Mouse (Mus musculus): ENCODE data around the gene Mis12. TPM values are rescaled to one million over a fixed set of nuclear protein-coding genes. Genes with fewer than 3 reads are reported as not detected.

Gene Mis12
- polyA plus RNA-seq, 1 experiment = 4.7 TPM

DNA sequence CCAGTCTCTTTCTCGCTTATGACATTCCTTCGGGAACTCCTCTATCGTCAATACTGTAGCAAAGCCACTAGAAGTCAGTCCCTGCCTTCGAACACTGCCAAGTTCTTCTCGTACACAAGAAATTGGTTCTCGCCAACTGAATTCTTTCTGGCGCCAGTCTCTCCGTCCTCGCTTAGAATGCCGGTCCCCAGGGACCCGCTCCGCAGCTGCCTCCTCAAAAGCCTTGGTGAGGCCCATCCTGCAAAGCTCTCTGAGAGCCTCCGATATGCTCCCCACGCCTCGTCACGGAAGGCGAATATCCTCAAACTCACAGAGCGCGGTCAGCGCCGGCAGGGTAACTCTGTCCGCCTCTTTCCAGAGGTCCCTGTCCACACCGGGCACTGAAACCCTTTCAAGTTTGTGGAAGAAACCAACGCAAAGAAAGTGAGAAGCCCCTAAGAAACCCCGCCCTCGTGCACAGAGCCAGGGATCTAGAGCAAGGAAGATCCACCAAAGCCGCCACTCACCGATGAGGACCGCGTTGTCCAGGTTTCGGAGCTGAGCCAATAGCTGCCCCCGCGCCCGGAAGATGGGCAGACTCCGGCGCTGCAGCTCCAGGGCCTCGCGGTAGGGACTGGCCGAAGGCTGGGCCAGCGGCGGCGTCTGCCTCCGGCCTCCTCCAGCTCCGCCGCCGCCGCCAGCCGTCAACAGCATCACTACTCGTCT, 15.6 kb upstream of the Mis12 start:
- peaks cover 3% of the 10 kb centered on the region for H3K36me3 ChIP-seq (ENCODE audit: control insufficient read depth, insufficient read depth, low read length)
- H3K4me1 ChIP-seq (ENCODE audit: control insufficient read depth, insufficient read depth, low read length) = peaks cover 10% of the 10 kb centered on the region
- H3K4me3 ChIP-seq (ENCODE audit: control insufficient read depth, low read depth, low read length) = peak overlapping the region; percentile 97
- H3K27me3 ChIP-seq (ENCODE audit: control insufficient read depth, insufficient read depth, low read length) = no peaks in the 10 kb centered on the region
- peak overlapping the region; percentile 79 for H3K27ac ChIP-seq (ENCODE audit: control insufficient read depth, insufficient read depth, low read depth, low read length)
- no peak for TF ChIP-seq POLR2A (IDR thresholded peaks at IDR 0.05; ENCODE audit: control insufficient read depth, low read depth, low read length)
- no peak for TF ChIP-seq CTCF (IDR thresholded peaks at IDR 0.05; ENCODE audit: control insufficient read depth, insufficient read depth, insufficient replicate concordance, low read depth, low read length)

DNA sequence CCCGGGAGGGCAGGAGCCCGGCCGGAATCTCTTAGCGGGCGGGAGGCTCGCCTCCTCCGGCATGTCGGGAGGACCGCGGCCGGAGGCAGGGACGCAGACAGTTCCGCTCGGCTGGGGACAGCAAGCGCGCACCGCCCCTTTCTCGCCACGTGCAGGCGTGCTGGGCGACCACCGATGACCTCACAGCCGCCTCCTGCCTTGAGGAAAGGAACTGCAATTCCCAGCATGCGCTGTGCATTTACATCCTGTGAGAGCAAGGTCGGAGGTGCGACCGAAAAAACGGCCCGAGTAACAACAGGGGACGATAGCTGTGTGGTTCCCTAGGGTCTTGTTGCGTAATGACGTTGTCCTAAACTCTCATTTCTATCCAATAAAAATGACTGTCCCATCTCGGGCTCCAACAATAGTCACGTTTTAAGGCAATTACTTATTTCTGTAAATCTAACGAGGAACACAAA, 15.1 kb upstream of the Mis12 start, which contains the start of gene Dhx33:
TSS of gene Dhx33 (minus strand) at position 122 of the 458 bp plus-strand sequence.
- H3K27ac ChIP-seq (ENCODE audit: control insufficient read depth, insufficient read depth, low read depth, low read length) = peak within 1 kb of the TSS; percentile 79
- peaks cover under 1% of the 10 kb centered on the region; the same call in 1 of the 2 replicates for H3K36me3 ChIP-seq (ENCODE audit: control insufficient read depth, insufficient read depth, low read length)
- no peaks in the 10 kb centered on the region for H3K27me3 ChIP-seq (ENCODE audit: control insufficient read depth, insufficient read depth, low read length)
- H3K4me3 ChIP-seq (ENCODE audit: control insufficient read depth, low read depth, low read length) = peak within 1 kb of the TSS; percentile 97
- peak; percentile 22; the same call in 1 of the 2 replicates for TF ChIP-seq CTCF (IDR thresholded peaks at IDR 0.05; ENCODE audit: control insufficient read depth, insufficient read depth, insufficient replicate concordance, low read depth, low read length)
- TF ChIP-seq POLR2A (IDR thresholded peaks at IDR 0.05; ENCODE audit: control insufficient read depth, low read depth, low read length) = peak; percentile 75
- peaks cover 10% of the 10 kb centered on the region for H3K4me1 ChIP-seq (ENCODE audit: control insufficient read depth, insufficient read depth, low read length)

DNA sequence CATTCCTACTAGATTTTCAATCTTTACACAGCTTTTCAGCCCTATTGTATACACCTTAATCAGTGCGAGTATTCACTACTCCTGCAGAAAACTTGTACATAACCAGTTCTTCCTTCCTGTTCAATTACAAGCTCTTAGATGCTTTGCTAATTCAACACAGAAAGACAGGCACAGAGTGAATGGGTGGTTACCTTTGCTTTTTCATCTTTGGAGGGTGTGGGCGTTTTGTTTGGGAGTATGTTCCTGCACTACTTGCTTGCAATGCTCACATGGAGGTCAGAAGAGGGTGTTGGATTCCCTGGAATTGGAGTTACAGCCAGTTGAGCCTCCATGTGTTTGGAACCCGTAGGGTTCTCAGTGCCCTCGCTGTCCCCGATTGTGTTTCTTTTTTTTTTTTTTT, 14.4 kb upstream of the Mis12 start:
- H3K4me3 ChIP-seq (ENCODE audit: control insufficient read depth, low read depth, low read length) = no peak overlapping the region
- no peak overlapping the region for H3K27ac ChIP-seq (ENCODE audit: control insufficient read depth, insufficient read depth, low read depth, low read length)
- no peaks in the 10 kb centered on the region for H3K27me3 ChIP-seq (ENCODE audit: control insufficient read depth, insufficient read depth, low read length)
- peaks cover 10% of the 10 kb centered on the region for H3K4me1 ChIP-seq (ENCODE audit: control insufficient read depth, insufficient read depth, low read length)
- no peaks in the 10 kb centered on the region for H3K36me3 ChIP-seq (ENCODE audit: control insufficient read depth, insufficient read depth, low read length)
- TF ChIP-seq POLR2A (IDR thresholded peaks at IDR 0.05; ENCODE audit: control insufficient read depth, low read depth, low read length) (no peak), CTCF (IDR thresholded peaks at IDR 0.05; ENCODE audit: control insufficient read depth, insufficient read depth, insufficient replicate concordance, low read depth, low read length) (no peak)

DNA sequence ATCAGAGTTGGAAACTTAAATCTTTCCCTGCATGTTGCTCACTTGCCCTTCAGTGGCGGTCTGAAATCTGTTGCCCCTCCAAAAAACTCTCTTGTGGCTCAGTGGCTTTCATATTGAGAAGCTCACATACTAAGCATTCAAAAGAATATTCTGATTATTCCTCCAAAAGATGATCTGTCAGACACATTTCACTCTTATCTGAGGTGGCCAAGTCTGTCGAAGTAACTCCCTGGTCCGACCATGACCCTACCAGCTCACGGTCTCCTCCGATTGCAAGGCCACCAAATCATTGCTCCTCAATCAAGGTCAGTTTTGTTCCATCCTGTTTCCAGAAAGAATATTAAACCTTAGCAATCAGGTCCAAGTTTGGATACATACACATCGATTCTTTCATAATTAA, 12.4 kb upstream of the Mis12 start:
- Histone ChIP-seq H3K4me1 (ENCODE audit: control insufficient read depth, insufficient read depth, low read length) (peaks cover 10% of the 10 kb centered on the region), H3K36me3 (ENCODE audit: control insufficient read depth, insufficient read depth, low read length) (no peaks in the 10 kb centered on the region), H3K4me3 (ENCODE audit: control insufficient read depth, low read depth, low read length) (no peak overlapping the region), H3K27ac (ENCODE audit: control insufficient read depth, insufficient read depth, low read depth, low read length) (no peak overlapping the region), H3K27me3 (ENCODE audit: control insufficient read depth, insufficient read depth, low read length) (no peaks in the 10 kb centered on the region)
- TF ChIP-seq CTCF (IDR thresholded peaks at IDR 0.05; ENCODE audit: control insufficient read depth, insufficient read depth, insufficient replicate concordance, low read depth, low read length) = no peak
- TF ChIP-seq POLR2A (IDR thresholded peaks at IDR 0.05; ENCODE audit: control insufficient read depth, low read depth, low read length) = no peak

DNA sequence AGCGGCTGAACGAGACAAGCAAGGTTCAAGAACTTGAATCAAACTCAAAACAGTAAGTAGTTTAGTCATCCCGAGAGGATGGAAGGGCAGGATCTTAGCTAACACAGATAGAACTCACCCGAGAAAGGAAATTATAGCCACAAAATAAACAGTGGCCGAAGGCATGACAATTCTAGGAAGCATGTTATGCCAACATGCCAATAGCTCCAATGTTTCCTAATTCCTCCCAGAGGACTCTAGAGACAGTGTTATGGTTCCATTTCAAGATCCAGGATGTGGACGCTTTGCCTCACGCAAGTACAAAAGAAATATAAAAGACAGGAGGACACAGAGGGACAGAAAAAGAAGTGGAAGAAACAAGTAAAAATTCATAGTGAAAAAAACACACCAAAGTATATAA, 11.6 kb upstream of the Mis12 start:
- Histone ChIP-seq H3K27ac (ENCODE audit: control insufficient read depth, insufficient read depth, low read depth, low read length) (peak overlapping the region; percentile 32; the same call in 1 of the 2 replicates), H3K27me3 (ENCODE audit: control insufficient read depth, insufficient read depth, low read length) (no peaks in the 10 kb centered on the region), H3K36me3 (ENCODE audit: control insufficient read depth, insufficient read depth, low read length) (no peaks in the 10 kb centered on the region), H3K4me1 (ENCODE audit: control insufficient read depth, insufficient read depth, low read length) (peaks cover 9% of the 10 kb centered on the region), H3K4me3 (ENCODE audit: control insufficient read depth, low read depth, low read length) (no peak overlapping the region)
- TF ChIP-seq CTCF (IDR thresholded peaks at IDR 0.05; ENCODE audit: control insufficient read depth, insufficient read depth, insufficient replicate concordance, low read depth, low read length) = no peak
- no peak for TF ChIP-seq POLR2A (IDR thresholded peaks at IDR 0.05; ENCODE audit: control insufficient read depth, low read depth, low read length)

DNA sequence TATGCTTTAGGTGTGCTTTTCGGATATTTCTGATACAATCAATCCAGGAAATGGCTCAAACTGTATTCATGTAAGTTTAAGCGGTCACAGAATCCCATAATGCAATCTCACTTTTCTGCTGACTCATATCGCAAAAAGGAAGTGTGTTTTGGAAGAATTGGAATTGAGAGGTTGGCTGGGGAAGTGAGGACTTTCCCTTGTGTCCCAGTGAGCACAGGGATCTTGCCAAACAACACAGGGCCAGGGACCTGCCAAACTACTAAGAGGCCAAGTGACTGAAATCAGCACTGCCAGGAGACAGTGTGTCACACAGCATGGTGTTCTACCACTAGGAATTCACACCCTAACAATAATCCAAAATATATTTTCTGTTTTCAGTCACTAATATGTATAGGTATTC, 11.1 kb upstream of the Mis12 start:
- peaks cover 4% of the 10 kb centered on the region for H3K4me1 ChIP-seq (ENCODE audit: control insufficient read depth, insufficient read depth, low read length)
- no peaks in the 10 kb centered on the region for H3K36me3 ChIP-seq (ENCODE audit: control insufficient read depth, insufficient read depth, low read length)

DNA sequence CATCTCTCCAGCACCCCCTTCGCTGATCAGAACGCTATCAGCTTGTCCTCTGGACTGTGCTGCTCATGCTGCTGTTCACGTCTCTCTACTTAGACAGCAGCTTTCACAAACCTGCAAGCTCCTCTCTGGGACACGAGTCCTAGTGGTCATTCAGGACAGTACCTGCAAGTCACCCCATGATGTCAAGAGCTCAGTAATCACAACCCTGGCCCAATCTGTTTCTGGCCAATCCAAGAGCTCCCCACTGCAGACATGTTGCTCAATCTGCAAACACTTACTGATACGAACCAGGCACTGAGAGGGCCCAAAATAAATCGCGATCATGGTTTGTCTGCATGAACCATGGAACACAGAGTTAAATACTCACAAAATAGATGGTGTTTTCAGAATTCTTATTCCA, 6.7 kb upstream of the Mis12 start:
- H3K4me3 ChIP-seq (ENCODE audit: control insufficient read depth, low read depth, low read length) = no peak overlapping the region
- H3K27me3 ChIP-seq (ENCODE audit: control insufficient read depth, insufficient read depth, low read length) = no peaks in the 10 kb centered on the region
- no peak overlapping the region for H3K27ac ChIP-seq (ENCODE audit: control insufficient read depth, insufficient read depth, low read depth, low read length)
- no peaks in the 10 kb centered on the region for H3K36me3 ChIP-seq (ENCODE audit: control insufficient read depth, insufficient read depth, low read length)
- no peaks in the 10 kb centered on the region for H3K4me1 ChIP-seq (ENCODE audit: control insufficient read depth, insufficient read depth, low read length)
- TF ChIP-seq CTCF (IDR thresholded peaks at IDR 0.05; ENCODE audit: control insufficient read depth, insufficient read depth, insufficient replicate concordance, low read depth, low read length) (no peak), POLR2A (IDR thresholded peaks at IDR 0.05; ENCODE audit: control insufficient read depth, low read depth, low read length) (no peak)

More for the DNA sequence above, 11.1 kb upstream of the Mis12 start:
- H3K4me3 ChIP-seq (ENCODE audit: control insufficient read depth, low read depth, low read length) = no peak overlapping the region
- H3K27me3 ChIP-seq (ENCODE audit: control insufficient read depth, insufficient read depth, low read length) = no peaks in the 10 kb centered on the region
- no peak overlapping the region; the same call in 1 of the 2 replicates for H3K27ac ChIP-seq (ENCODE audit: control insufficient read depth, insufficient read depth, low read depth, low read length)
- TF ChIP-seq POLR2A (IDR thresholded peaks at IDR 0.05; ENCODE audit: control insufficient read depth, low read depth, low read length) (no peak), CTCF (IDR thresholded peaks at IDR 0.05; ENCODE audit: control insufficient read depth, insufficient read depth, insufficient replicate concordance, low read depth, low read length) (no peak)

Data from testis, adult 2 months (tissue).